Mouse (Mus musculus): ENCODE results near the gene Phgr1. TPM values are rescaled to one million over a fixed set of nuclear protein-coding genes. Genes with fewer than 3 reads are reported as not detected.

Phgr1 gene
- total RNA-seq (2021) = not detected
- long read RNA-seq, experiment 1 = 0 reads
- long read RNA-seq, experiment 2 = 0 reads

DNA sequence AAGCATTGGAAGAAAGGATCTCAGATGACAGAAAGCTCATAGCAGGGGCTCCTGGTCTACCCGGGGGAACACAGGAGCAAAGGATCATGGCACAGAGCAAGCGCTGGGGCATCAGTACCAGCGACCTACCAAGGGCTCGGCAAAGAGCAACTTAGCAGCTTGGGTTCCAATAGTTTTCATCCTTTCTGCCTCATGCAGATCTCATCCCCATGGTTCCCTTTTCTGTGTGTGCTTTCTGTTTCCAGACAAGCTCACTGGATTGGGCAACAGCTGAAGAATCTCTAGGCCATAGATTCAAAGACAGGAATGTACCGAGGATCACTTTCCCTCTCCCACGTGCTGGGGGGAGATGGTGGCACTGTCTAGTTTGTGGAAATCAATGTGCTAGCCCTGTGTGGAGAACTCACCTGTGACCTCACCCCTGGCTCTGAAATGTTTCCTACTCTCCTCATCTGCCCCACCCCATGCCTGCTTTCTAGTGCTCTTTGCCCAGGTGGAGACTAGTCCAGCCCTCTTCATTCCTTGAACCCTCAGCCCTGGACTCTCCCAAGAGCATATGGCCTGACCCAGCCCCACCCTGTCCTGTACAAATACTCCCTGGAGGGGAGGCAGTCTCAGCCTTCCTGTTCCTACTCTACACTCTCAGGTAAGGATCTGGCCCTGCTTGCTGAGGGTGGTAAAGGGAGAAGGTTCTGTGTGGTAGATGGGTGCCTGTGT is at the start of gene Phgr1:
Gene Phgr1, plus strand, starts transcription at position 612 of the 717 bp plus-strand sequence.
- no peak for DNase-seq

DNA sequence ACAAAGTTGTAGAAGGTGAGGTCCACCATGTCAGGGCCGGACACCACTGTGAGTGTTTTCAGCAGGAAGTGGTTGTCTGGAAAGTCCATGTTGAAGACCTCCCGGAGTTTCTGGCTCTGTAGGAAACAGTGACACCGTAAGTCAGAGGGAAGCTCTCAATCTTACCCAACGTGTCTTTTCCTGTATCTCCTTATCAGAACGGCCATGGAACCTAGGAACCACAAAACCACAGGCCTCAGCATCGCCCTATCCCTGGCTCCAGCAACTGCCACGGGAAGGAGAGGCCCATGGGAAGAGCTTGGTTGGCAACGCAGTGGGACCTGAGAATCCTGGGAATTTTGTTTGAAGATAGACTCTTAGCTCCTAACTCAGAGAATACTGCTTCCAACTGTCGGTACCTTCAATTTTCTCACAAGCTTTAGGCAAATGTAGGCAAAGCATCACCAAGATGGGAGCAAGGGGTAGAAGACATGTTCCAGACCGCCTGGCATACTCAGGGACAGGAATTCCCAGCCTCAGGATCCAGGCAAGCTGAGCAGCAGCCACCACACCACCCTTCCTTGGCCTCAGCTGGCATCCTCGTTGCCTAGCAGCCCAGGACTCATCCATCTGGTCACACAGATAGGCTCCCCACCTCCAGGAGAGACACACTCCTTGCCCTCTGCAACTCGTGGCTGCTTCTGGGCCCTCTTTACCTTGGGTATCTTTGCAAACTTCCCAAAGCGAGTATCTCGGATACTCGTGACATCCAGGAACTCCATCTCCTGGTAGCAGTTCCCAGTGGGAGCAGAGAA is 48.7 kb upstream of the Phgr1 start:
- no peak for DNase-seq

DNA sequence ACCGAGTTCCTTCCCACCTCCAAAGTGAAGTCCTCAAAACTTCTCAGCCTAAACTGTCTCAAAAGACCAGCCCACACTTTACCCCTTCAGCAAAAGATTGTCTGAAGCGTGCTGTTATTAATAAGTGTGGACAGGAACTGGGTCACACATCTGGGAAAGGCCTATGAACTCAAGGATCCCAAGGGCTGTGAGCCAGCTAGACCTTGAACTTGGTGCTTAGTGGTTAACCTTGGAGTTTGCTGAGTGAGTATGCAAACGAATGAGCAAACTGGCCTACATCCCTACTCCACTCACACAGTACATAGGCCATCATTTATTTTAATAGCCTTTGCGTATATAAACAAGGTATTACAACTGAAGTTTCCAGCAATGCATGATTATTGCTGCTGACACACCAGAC is 47.1 kb upstream of the Phgr1 start:
- DNase-seq = peak; percentile 43

DNA sequence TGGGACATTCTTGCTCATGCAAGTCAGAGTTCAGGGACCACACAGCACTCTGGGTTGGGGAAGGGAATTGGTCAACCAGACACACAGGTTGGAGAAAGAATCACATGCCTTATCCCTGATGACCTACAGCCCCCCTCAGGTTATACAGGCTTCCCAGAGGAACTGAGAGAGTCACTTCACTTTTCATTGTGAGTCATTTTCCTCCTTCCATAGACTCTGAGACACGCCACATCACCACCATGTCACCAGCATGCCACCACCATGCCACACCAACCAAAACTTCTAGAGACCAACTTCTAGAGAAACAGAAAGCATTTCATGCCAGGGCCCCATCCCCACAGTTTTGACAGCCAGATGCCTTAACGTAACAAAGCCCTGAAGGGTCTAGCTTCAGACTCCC is 45.7 kb upstream of the Phgr1 start:
- no peak for DNase-seq

DNA sequence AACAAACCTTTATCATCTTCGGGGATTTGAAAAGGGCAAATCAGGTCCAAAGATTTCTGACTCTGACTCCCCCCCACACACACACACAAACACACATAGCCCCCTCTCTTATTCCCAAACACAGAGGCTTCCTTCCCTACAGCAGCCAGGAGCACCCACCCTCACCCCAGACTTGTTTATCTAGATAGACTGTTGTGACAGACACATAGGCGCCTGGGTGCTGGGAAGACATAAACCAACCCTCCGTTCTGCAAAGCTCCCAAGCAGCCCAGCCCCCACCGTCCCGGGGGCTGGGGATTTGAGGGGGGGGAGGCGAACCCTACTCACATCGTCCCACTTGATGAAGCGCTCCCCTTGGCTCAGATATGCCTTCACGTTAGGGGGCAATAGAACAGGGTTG is 44.7 kb upstream of the Phgr1 start:
- no peak for DNase-seq

DNA sequence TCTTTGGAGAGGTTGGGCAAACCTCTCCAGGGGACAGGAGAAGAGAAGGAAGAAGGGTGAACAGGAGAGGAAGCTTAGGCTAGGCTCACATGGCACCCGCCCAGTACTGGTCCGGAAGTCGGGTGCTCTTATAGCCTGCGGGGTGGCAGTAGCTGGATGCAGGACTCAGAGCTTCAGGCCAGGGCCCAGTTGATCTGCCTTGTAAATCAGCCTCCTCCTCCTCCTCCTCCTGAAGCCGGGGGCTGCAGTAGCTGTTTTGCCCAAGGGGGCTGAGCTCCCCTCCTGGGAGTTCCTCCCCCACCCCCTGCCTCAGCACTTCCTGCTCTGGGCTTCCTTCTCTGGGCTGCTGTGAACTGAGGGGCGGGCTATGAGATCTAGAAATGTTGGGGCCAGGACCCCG is 44.2 kb upstream of the Phgr1 start, which contains the start of gene Plcb2:
Gene Plcb2, minus strand, starts transcription at position 102 of the 400 bp plus-strand sequence.
- no peak for DNase-seq

DNA sequence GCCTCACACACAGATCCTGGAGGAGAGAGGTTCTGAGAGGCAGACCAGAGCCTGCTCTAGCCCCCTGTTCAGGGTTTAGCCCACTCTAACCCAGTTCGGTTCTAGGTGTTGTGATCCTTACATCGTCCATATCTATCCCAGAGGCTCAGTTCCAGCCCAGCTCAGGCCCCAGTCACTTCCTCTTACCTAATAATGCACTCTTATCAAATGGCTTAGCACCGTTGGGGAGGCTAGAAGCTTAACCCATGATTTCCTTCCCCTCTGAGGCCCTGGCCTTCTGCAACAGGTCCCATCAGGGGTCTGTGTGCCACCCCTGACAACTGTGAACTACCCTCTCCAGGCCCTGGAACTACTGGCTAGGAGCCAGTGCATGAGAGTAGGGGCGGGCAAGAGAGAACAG is 43.4 kb upstream of the Phgr1 start:
- DNase-seq = no peak

DNA sequence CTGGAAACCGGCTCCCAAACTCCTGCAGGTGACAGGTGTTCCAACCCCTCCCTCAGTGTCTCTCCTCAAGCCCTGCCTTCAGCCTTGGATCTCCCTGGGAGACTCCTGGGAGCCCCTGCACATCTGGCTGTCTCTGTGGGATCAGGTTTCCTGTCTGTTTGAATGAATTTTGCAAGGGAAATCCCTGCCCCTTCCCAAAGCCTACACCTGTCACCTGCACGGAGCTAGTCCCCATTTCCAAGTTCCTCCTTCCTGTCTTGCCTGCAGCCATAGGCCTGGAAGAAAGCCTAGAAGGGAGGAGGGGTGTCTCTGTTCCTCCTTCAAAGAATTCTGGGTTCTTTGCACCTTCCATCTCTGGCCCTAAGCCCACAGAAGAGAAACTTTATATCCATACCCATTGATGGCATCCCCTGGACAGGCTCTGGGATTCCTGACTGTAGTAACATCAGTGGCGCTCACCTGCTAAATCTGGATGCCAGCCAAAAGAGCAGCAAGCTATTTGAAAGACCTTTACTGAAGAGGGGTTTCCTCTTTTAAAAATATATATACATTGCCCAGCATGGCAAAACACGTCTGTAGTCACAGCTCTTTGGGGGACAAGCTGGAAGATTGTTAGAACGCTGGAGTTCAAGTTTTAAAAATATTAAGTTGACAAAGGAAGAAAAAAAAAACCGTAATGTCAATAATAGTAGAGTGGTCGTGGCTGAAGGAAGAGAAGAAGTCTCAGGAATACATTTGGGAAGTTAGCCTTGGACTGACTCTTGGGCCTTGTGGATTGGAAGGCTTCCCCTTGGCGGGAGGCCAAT is 42.5 kb upstream of the Phgr1 start:
- DNase-seq = no peak

DNA sequence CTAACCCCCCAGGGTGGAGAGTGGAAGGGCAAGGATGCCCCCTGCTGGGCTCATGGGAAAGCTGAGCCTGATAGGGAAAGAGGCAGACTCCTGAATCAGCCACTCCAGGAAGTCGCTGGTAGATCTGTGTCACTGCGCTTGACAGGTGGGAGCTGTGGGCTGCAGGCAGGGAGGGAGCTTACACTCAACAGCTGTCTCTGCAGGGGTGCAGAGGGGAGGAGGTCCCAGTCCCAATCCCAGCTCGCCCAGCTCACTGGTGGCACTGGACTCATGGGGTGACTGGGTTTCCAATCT is 42.0 kb upstream of the Phgr1 start:
- peak; percentile 90 for DNase-seq

DNA sequence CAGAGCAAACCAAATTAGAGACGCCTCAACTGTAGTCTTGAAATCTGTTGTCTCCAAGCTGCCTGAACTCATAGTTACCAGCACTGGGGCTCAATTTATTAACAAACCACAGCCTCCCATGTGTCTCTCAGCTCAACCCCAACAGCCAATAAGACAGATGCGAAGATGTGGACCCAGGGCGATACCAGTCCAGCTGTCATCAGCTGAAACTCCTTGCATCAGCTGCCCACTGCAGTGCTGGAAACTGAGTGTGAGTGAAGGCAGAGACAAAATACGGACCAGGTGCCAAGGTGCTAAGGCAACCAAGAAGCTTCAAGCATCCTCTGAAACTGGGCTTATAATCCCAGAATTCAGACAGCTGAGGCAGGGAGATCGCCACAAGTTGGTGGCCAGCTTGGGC is 40.6 kb upstream of the Phgr1 start:
- DNase-seq = no peak

DNA sequence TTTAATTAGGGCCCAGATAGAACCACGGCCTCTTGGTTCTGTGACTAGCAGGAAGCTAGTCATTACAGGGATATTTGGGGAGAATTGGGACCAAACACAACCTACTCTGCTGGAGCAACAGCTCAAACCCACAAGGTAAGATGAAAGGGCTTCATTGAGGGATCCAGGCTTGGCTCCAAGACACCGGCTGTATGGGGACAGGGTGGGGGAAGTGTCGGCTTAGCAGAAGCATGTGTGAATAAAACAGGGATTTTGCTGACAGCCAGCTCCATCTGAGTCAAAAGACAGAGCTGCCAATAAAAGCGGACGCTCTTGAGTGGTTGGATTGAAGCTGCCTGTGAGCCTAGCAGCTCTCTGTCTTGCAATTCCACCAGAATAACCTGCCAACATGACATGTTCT is 39.2 kb upstream of the Phgr1 start:
- no peak for DNase-seq

DNA sequence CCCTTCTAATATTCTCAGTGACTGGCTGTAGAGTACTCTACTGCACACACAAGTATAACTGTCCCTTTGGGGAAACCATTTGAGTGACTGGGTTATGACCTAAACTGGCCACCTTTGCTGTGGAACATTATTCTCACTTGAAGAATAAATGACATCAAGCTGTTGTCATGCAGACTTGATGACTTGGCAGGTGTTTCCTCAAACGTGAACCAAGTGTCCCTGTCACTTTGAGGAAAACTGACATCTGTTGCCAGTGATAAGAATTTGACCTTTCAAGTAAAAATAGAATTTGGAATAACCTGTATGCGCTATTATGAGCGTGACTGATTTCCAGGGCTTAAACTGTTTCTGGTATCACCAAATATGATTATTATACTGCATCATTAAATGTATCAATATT is 32.2 kb upstream of the Phgr1 start:
- DNase-seq = no peak

DNA sequence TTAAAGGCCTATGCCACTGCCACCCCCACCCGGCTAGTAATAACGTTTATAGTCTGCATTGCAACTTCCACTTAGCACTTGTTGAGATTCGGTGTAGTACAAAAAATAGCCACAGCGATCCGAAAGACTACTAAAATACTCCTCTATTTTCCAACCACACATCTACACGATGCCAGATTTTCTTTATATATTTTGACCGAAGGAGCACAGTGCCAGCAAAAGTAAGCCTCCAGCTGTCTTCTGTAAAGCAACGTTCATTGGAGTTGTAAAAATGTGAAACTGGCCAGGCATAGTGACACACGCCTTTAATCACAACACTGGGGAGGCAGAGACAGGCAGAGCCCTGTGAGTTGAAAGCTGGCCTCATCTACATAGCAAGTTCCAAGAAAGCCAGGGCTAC is 31.4 kb upstream of the Phgr1 start:
- DNase-seq = no peak

DNA sequence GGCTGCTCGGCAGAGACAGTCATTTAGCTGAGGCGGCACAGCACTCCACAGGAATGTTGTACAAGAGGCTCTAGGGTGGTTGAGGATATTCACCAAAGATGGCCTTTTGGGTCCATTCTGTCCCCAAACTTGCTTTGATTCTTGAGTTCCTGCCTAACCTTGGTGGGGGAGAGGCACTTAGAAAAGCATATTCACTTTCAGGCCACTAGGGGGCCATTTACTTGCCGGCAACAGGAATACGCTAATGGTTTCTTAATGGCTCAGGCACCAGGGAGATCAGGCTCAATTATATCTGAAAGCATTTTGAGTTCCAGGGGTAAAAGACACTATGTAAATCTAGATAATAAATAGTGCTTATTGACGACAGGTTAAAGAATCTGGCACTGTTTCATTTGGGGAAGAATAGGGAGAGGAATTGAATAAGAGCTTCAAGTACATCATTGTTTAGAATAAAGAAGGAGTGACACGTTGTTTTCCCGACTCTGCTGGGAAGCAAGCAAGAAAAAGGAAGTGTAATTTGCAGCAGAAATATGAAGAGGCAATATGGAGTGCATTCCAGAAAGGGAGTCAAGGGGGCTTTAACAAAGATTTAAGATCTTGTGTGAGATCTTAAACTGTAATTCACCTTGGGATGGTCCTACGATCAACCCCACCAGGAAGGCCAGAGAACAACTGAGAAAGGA is 29.2 kb upstream of the Phgr1 start:
- peak; percentile 55 for DNase-seq

DNA sequence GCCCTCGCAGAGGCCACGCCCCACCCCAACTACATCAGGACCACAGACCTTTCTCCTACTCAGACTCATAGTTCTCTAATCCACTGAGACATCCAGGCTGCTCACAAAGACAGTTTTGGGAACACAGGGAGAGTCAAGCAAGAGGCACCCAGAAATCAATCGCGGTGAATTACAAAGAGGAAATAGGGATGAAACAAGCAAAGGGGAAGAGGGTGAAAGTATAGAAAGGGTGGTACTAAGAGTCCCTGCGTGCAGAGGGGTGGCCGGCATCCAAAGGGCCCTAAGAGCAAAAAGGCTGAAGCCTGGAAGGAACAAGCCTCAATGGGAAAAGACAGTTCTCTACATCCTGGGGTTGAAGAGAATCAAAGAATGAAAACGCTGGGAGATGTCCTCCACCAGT is 27.9 kb upstream of the Phgr1 start:
- no peak for DNase-seq

DNA sequence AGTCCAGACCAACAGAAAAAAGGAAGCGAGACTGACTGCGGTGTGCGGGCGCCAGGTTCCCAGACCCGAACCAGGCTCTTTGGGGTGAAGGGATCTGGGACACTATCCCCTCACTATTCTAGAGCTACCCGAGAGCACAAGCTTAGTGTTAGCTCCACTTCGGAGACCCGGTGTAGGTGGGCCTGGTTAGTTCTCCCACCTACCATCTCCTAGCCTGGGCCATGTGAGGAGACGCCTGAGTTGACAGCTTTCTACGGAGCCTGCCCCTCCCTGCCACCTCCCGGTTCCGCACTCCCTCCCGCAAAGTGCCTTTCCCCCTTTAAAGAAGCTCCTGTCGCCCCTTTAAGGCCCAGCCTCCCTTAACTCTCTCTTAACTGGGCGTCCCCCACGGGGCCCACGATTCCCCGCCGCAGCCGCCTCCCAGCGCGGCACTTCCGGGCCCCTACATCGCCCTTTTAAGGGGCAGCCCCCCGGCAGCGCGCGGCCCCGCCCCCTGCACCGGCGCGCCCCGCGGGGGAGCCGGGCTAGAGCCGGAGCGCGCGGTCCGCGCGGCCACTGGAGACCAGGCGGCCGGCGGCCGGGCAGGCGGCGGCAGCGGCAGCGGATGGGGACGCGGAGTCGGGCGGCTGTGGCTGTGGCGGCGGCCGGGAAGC is 27.2 kb upstream of the Phgr1 start, which contains the start of gene Inafm2:
Gene Inafm2, plus strand, starts transcription at position 527 of the 653 bp plus-strand sequence.
- peak; percentile 95 for DNase-seq

DNA sequence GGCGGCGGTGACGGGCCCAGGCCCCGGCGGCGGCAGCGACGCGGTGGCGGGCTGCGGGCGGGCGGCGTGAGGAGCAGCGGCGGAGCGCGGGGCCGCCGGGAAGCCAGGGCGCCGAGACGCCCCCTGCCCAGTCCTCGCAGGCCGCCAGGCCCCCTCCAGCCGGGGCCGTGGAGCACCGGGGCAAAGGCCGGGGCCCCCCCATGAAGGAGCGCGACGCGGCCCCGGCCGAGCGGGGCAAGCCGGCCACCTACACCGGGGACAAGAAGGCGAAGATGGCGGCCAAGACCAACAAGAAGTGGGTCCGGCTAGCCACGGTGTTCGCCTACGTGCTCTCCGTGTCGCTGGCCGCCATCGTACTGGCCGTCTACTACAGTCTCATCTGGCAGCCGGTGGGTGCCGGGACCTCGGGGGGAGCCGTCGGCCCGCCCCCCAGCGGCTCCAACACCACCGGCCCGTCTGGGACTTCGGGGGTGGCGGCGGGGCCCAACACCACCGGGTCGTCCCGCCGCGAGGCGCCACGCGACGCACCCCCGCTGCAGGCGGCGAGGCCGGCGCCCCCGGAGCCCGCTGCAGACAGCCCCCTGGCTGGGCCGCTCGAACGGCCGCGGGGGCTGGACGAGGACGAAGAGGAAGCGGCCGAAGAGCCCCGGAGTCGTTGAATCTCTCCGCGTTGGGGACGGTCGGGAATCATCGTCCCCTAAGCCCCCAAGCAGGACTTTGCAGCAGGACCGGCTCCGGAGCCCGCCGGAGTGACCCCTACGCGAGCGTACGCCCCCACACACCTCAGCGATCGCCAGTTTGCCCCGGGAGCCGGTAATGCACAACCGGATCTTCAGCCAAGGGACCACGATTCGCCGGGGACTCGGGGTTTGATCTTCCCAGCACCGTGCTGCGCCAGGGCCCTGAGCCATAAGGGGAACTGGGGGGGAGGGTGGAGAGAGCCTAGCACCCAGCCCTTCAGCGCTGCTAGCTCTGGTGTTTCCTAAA is 26.4 kb upstream of the Phgr1 start:
- peak; percentile 53 for DNase-seq

DNA sequence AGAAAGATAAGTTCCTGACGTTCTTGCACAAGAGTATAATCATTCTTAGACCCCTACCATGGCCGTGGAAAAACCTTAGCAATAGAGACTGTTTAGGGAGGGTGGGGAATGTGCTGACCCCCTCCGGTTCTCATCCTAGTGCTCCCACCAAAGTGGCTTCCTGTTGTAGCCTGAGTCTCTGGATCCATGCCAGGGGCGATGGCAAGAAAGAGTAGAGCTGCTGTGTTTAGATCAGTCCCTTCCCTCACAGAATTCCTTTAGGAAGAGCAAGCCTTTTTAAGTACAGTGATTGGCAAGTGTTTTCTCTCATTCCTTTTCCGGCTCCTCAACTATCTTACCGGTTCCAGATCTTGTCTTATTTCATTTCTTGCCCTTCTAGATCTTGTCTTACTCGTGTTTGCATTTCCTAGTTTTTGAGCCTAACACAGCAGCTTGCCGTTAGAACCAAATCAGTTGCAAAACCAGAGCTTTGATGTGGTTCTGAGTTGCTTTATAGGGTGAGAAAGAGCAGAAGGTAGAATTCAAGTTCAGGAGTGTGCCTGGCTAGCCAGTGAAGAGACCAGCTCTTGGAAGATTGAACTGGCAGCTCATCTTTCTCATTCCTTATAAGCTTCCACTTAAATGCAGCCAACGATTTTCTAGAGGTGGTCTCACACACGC is 25.1 kb upstream of the Phgr1 start:
- peak; percentile 55 for DNase-seq

DNA sequence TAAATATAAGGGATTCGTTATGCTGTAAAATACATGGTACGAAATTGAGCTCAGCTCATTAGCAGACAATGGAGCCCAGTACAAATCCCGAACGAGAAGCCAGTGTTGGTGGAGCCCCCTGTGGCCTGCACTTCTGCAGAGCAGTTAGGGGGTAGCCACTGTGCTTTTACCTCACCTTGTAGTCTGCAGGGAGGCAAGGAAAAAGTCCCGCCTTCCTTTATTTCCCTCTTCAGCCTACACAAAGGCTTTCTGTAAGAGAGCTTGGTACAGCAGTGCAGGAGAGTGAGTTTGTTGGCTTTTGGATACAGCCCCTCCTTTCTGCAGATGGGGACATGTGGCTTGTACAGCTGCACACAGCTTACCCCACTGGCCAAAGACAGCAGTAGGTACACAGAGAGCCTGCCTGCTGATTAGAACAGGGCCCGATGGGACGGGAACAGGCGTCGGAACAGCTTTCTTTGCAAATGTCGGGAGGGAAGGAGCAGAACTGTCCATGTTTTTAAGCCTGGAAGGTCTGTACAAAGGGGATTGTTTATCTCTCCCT is 23.2 kb upstream of the Phgr1 start:
- no peak for DNase-seq

DNA sequence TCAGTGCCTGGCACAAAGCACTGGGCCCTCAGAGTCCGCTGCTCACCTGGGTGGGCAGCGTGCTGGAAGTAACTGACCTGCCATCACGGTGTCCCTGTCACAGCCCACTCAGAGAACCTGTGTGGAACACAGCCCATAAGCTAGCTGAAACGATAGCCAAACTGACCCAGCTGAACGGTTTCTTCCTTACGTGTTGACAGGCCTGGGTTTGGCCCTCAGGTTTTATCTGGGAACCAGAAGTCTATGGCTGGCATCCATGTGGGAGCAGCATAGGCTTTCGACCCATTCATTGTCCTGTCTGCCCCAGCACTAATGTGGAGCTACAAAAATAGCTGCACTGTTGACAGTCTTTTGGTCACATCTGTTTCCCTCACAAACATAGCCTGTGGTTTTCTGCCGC is 22.1 kb upstream of the Phgr1 start:
- DNase-seq = no peak
